Mouse (Mus musculus): ENCODE data around the gene Hist1h2bk.

- TF ChIP-seq CTCF (IDR thresholded peaks at IDR 0.05; ENCODE audit: insufficient read depth, low read depth, low read length): no peak
- TF ChIP-seq POLR2A (IDR thresholded peaks at IDR 0.05; ENCODE audit: insufficient read depth, low read depth, low read length): no peak
Observed at GRCm38 (mm10) chr13:21996840-21997185, 38.9 kb upstream of the Hist1h2bk start.

Measured in olfactory bulb, adult 2 months (tissue).